Mouse (Mus musculus) lung, embryonic 16.5 days (tissue): ENCODE measurements around the gene Cnpy2. TPM values are rescaled to one million over a fixed set of nuclear protein-coding genes. Genes with fewer than 3 reads are reported as not detected.
"Not testable (repeated sequence)": the region's sequence is repeated elsewhere in the genome, so short reads cannot be mapped to it uniquely, and the experiment has no call there.

ENCODE experiments used
- ATAC-seq: fragments of 200-750 bp; cut with Nextera tagmentation; 2 replicates; pipeline ENCODE4 v1.8.0; 2017; ENCODE audit warnings: low read depth, mild to moderate bottlenecking, moderate library complexity
- H3K27ac ChIP-seq: fragments of 300-500 bp; sonication (generic); 2 replicates; pipeline ENCODE4 v1.5.1; 2014; ENCODE audit warnings: mild to moderate bottlenecking, control low read depth, low read length
- H3K27me3 ChIP-seq: fragments of 300-500 bp; sonication (generic); 2 replicates; pipeline ENCODE4 v1.6.1; 2014; ENCODE audit warnings: low read depth, low read length, mixed read lengths; ENCODE audit not compliant: control insufficient read depth, insufficient read depth
- H3K36me3 ChIP-seq: fragments of 300-500 bp; sonication (generic); 2 replicates; pipeline ENCODE4 v1.6.1; 2014; ENCODE audit warnings: low read length; ENCODE audit not compliant: control insufficient read depth, insufficient read depth
- H3K4me1 ChIP-seq: fragments of 300-500 bp; sonication (generic); replicated peaks from 2 replicates; pipeline ENCODE4 v1.6.1; 2014; ENCODE audit warnings: low read length, mixed read lengths; ENCODE audit not compliant: control insufficient read depth, insufficient read depth
- H3K4me2 ChIP-seq: fragments of 300-500 bp; sonication (generic); 2 replicates; pipeline ENCODE4 v1.6.1; 2014; ENCODE audit warnings: low read depth, low read length, control low read depth
- H3K4me3 ChIP-seq: fragments of 300-500 bp; sonication (generic); 2 replicates; pipeline ENCODE4 v1.5.1; 2014; ENCODE audit warnings: mild to moderate bottlenecking, low read length, control low read depth
- H3K9ac ChIP-seq: fragments of 300-500 bp; sonication (generic); 2 replicates; pipeline ENCODE4 v1.6.1; 2014; ENCODE audit warnings: low read length, control low read depth
- H3K9me3 ChIP-seq: fragments of 300-500 bp; sonication (generic); 2 replicates; pipeline ENCODE4 v1.6.1; 2016; ENCODE audit warnings: low read length; ENCODE audit not compliant: control insufficient read depth
- WGBS: fragments of 180-500 bp; shearing (Covaris S2); extraction: QIAGEN DNeasy Blood & Tissue Kit; methylation state at CpG from one replicate; pipeline ENCODE4 v1.1.7; 2014; 5-methylcytosine and 5-hydroxymethylcytosine counted together
- polyA plus RNA-seq: library from polyadenylated mRNA; unstranded; fragments of >200 nt; fragmentation: Nextera tagmentation; extraction: Ambion mirVana; gene quantifications from 2 replicates; pipeline ENCODE4 v1.2.1, GENCODE M21; 2015

The Cnpy2 gene
- polyA plus RNA-seq, 1 experiment from 2014 or later = 326 TPM

DNA sequence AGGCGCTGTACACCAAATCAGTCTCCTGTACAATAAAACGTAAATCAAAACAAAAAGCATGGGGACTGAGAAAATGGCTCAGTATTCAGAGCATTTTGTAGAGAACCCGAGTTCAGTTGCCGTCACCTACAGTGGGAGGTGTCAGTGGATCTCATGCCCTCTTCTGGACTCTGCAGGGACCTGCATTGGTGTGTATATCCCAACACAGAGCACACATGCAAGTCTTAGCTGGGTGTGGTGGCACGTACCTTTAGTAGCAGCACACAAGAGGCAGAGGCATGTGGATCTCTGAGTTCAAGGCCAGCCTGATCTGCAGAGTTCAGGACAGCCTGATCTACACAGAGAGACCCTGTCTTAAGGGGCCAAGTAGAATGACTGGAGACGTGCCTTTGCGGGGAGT, 12.6 kb upstream of the Cnpy2 start:
- no peaks in the 10 kb centered on the region for H3K9me3 ChIP-seq
- no peak for ATAC-seq
- H3K27me3 ChIP-seq = no peaks in the 10 kb centered on the region
- H3K4me1 ChIP-seq = peaks cover 7% of the 10 kb centered on the region
- no peak overlapping the region for H3K9ac ChIP-seq
- no peak overlapping the region for H3K4me3 ChIP-seq
- no peak overlapping the region for H3K27ac ChIP-seq
- peaks cover 30% of the 10 kb centered on the region for H3K36me3 ChIP-seq
- WGBS = 85% methylated on average over 7 of the region's 7 CpGs
- H3K4me2 ChIP-seq = no peak overlapping the region

DNA sequence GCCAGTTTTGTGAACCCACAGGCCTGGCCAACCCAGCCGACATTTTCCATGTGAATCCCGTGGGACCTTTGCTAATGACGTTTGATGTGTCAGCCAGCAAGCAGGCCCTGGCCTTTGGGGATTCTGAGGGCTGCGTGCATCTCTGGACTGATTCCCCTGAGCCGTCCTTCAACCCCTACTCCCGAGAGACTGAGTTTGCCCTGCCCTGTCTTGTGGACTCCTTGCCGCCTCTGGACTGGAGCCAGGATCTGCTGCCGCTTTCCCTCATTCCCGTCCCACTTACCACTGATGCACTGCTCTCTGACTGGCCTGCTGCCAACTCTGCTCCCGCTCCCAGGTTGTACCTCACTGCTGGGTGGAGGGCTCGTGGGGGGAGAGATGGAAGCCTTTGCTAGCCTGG, 12.1 kb upstream of the Cnpy2 start:
- peaks cover 35% of the 10 kb centered on the region for H3K36me3 ChIP-seq
- no peak overlapping the region for H3K27ac ChIP-seq

GRCm38 (mm10) chr10:128310902-128311301, 11.4 kb upstream of the Cnpy2 start:
- H3K27me3 ChIP-seq = no peaks in the 10 kb centered on the region
- no peak overlapping the region for H3K4me3 ChIP-seq
- 56% methylated on average over 4 of the region's 4 CpGs for WGBS
- no peak overlapping the region for H3K27ac ChIP-seq
- ATAC-seq = no peak
- H3K9me3 ChIP-seq = no peaks in the 10 kb centered on the region
- H3K4me1 ChIP-seq = peaks cover 7% of the 10 kb centered on the region
- H3K9ac ChIP-seq = no peak overlapping the region
- H3K36me3 ChIP-seq = peaks cover 42% of the 10 kb centered on the region
- H3K4me2 ChIP-seq = no peak overlapping the region

More for the DNA sequence above, 12.1 kb upstream of the Cnpy2 start:
- Histone ChIP-seq H3K4me2 (no peak overlapping the region), H3K4me3 (no peak overlapping the region), H3K4me1 (peaks cover 7% of the 10 kb centered on the region), H3K9me3 (no peaks in the 10 kb centered on the region), H3K27me3 (no peaks in the 10 kb centered on the region), H3K9ac (no peak overlapping the region)
- peak; percentile 82 for ATAC-seq
- WGBS = 36% methylated on average over 11 of the region's 11 CpGs

DNA sequence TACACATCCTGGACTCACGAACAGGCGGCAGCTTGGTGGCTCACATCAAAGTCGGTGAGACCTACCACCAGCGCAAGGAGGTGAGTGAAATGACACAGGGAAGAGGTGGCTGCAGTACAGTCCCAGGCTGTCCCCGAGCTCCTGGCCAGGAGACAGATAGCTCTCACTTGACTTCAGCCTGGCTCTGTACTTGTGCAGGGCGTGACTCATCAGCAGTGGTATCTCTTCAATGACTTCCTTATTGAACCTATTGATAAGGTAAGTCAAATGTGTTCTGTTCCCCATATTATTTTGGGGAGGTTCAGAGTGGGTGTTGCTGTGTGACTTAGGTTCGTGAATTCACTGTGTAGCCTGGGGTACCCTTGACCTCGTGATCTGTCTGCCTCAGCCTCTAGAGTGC, 6.7 kb upstream of the Cnpy2 start:
- H3K27me3 ChIP-seq = no peaks in the 10 kb centered on the region
- 87% methylated on average over 8 of the region's 8 CpGs for WGBS
- no peaks in the 10 kb centered on the region for H3K9me3 ChIP-seq
- H3K9ac ChIP-seq = no peak overlapping the region
- no peaks in the 10 kb centered on the region for H3K4me1 ChIP-seq
- H3K4me3 ChIP-seq = no peak overlapping the region
- peaks cover 50% of the 10 kb centered on the region for H3K36me3 ChIP-seq
- H3K27ac ChIP-seq = no peak overlapping the region
- H3K4me2 ChIP-seq = no peak overlapping the region
- no peak for ATAC-seq

- 53% methylated on average over 12 of the region's 12 CpGs for WGBS
- Histone ChIP-seq H3K4me2 (peak overlapping the region; percentile 77), H3K4me3 (peak overlapping the region; percentile 80), H3K27ac (no peak overlapping the region), H3K9me3 (no peaks in the 10 kb centered on the region), H3K36me3 (peaks cover 37% of the 10 kb centered on the region), H3K4me1 (peaks cover 12% of the 10 kb centered on the region), H3K9ac (0 out of 2 replicates have a peak overlapping the region, but pooled peaks have one; percentile 5), H3K27me3 (no peaks in the 10 kb centered on the region)
- no peak for ATAC-seq
These were observed 618 bp upstream of the Cnpy2 start for GRCm38 (mm10) chr10:128321641-128322040.

DNA sequence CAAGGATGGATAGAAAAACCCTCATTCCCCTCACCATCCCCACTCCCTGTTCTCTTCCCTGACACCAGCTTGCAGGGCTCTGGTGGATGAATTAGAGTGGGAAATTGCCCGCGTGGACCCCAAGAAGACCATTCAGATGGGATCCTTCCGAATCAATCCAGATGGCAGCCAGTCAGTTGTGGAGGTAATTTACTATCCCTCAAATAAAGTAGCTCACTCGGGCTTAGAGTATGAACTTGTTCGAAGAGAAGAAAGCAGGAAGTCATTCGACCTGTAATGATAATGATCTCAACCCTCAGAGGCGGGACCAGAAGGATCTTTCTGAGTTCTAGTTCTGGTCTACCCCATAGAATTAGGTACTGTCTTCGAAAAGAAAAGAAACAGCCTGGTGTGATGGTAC, 1.3 kb downstream of the Cnpy2 start:
- Histone ChIP-seq H3K27me3 (no peaks in the 10 kb centered on the region), H3K4me3 (peak overlapping the region; percentile 80), H3K27ac (no peak overlapping the region), H3K4me1 (peaks cover 12% of the 10 kb centered on the region), H3K36me3 (peaks cover 36% of the 10 kb centered on the region), H3K4me2 (peak overlapping the region; percentile 77), H3K9me3 (no peaks in the 10 kb centered on the region), H3K9ac (peak overlapping the region; percentile 98)
- 68% methylated on average over 8 of the region's 8 CpGs for WGBS
- no peak for ATAC-seq

- Histone ChIP-seq H3K9ac (no peak overlapping the region), H3K27ac (no peak overlapping the region), H3K36me3 (peaks cover 29% of the 10 kb centered on the region), H3K4me1 (peaks cover 12% of the 10 kb centered on the region), H3K4me2 (no peak overlapping the region), H3K27me3 (no peaks in the 10 kb centered on the region), H3K4me3 (no peak overlapping the region), H3K9me3 (no peaks in the 10 kb centered on the region)
- no peak for ATAC-seq
- 93% methylated on average over 8 of the region's 8 CpGs for WGBS
These were observed 4.6 kb downstream of the Cnpy2 start for GRCm38 (mm10) chr10:128326825-128327224.

DNA sequence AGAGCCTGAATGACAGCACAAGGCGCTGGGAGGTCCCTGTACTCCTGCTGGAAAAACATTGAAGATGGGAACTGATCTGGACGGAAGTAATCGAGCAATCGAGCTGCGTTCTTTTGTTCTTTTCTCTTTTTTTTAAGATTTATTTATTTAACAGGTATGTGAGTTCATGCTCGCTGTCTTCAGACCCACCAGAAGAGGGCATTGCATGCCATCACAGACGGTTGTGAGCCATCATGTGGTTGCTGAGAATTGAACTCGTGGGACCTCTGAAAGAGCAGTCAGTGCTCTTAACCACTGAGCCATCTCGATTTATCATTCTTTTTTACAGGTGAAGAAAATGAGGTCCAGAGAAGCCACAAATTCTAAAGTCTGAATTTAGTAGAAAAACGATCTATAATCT, 5.4 kb downstream of the Cnpy2 start:
- H3K27ac ChIP-seq = no peak overlapping the region
- no peaks in the 10 kb centered on the region for H3K27me3 ChIP-seq
- H3K4me2 ChIP-seq = no peak overlapping the region
- H3K4me1 ChIP-seq = peaks cover 12% of the 10 kb centered on the region
- peaks cover 29% of the 10 kb centered on the region for H3K36me3 ChIP-seq
- no peak overlapping the region for H3K9ac ChIP-seq
- ATAC-seq = no peak
- no peak overlapping the region for H3K4me3 ChIP-seq
- WGBS = 78% methylated on average over 10 of the region's 10 CpGs
- no peaks in the 10 kb centered on the region for H3K9me3 ChIP-seq

GRCm38 (mm10) chr10:128332358-128333249, 10.3 kb downstream of the Cnpy2 start:
- not testable (repeated sequence) for H3K9ac ChIP-seq, ATAC-seq
- WGBS = 72% methylated on average over 5 of the region's 6 CpGs

More at GRCm38 (mm10) chr10:128332358-128333249, 10.3 kb downstream of the Cnpy2 start:
- H3K36me3 ChIP-seq, H3K4me3 ChIP-seq, H3K4me1 ChIP-seq, H3K4me2 ChIP-seq, H3K27me3 ChIP-seq, H3K9me3 ChIP-seq, H3K27ac ChIP-seq: not testable (repeated sequence)
